Mouse (Mus musculus): ENCODE data around the gene Rnase9.
"Not testable (repeated sequence)": the region's sequence is repeated elsewhere in the genome, so short reads cannot be mapped to it uniquely, and the experiment has no call there.

Rnase9 gene

DNA sequence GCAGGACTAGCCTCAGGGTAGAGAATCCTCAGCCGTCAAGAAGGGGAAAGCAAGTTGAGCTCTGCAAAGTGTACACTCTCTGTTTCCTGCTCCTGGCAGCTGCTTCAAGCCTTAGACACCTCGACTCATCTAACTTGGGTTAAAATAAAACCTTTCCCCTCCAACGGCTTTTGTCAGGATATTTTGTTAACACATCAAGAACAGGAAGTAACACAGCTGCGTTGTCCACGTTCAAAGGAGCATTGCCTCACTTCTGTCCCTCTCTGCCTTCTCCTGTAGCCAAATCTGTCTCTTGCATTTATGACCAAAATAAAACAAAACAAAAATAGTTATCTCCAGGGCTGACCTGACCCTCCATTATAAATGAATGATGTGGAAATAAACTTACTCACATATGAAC lies 6.2 kb upstream of the Rnase9 start:
- DNase-seq, result no peak

GRCm38 (mm10) chr14:51036214-51036613 lies 5.5 kb downstream of the Rnase9 start:
- no peak for DNase-seq

GRCm38 (mm10) chr14:51035206-51035605 lies 6.5 kb downstream of the Rnase9 start:
- no peak for DNase-seq

GRCm38 (mm10) chr14:51027387-51028155 lies 14.1 kb downstream of the Rnase9 start:
- DNase-seq, result peak; percentile 7 to 19

- peak; percentile 75 to 77 for DNase-seq
Observed at GRCm38 (mm10) chr14:51026391-51027133, 15.1 kb downstream of the Rnase9 start.

DNA sequence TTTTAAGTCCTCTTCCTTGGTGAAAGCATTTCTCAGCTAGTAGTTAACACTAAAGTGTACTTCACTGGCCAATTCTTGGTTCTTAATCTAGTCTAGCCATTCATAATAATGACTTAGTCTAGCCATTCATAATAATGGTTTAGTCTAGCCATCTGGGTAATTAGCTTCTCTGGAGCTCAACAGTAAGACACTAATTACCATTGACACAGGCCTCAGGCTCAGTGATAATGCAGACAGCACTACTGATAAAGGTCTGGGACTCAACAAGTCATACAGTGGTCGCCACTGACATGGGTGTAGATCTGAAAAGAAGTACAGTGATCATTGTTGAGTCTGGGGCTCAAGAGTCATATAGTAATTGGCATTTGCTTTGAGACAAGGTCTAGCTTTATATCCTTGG lies 16.8 kb downstream of the Rnase9 start:
- DNase-seq, result no peak

DNA sequence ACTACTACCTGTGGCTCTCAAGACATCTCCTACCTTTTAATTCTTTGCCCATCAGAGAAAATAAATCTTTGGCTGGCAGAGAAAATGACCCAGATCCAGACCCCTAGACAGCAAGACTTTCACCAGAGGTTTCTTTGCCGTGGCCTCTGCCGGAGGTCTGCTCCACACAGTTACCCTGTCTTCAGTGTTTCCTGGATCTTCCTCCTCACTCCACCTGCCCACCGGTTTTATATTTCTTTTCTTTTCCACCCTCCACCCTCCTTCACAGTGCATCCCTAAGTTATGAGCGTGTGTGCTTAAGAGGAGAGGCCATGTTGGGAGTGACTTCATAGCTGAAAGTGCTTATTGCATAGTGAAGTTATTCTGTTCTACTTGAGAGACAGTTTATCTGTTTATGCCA lies 18.2 kb downstream of the Rnase9 start:
- DNase-seq, result no peak

- DNase-seq, result no peak
Observed at GRCm38 (mm10) chr14:51017256-51017655, 24.4 kb downstream of the Rnase9 start.

- no peak for DNase-seq
Observed at GRCm38 (mm10) chr14:51015780-51016179, 25.9 kb downstream of the Rnase9 start.

DNA sequence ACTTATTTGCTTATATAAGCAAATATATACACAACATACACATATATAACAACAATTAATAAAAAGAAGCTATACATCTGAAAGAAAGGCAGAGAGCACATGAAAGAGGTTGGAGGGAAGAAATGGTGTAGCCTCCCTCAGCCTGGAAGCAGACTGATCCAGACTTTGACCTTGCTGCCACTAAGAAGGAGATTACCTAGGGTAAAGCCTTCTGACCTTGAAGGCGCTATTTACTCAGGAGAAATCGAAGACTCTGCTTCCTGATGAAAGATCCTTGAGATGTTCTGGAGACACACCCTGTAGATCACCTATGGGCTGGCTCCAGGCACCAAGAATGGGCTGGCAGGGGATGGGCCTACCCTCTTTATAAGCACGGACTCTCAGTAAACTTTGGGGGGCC lies 26.9 kb downstream of the Rnase9 start:
- not testable (repeated sequence) for DNase-seq

DNA sequence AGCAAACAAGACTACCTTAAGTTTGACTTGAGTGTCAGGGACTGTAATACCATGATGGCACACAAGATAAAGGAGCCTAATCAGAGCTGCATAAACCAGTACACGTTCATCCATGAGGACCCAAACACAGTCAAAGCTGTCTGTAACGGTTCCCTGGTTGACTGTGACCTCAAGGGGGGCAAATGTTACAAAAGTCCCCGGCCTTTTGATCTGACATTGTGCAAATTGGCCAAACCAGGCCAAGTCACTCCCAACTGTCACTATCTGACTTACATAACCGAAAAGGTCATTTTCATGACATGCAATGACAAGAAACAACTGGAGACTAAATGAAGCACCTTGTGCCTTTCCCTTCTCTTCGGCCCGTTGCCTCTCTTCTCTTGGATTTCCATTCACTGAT lies 32.1 kb downstream of the Rnase9 start:
- DNase-seq, result no peak

DNA sequence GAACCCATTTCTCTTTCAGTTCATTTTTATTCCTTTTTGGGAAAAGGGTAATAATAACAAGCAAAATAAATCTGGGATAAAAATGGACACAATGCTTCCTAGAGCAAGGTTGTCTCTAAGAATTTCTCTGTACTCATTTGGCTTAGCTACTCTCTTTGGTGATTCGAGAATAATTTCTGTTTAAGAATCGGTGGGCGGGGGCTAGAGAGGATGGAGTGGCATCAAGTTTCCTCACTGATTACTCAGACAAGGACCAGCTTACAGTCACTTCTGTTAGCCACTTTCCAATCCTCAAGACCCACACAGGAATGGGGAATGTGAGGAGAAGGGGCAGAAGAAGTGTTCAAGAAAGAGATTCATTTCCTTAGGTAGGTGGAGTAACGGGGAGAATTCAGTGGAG lies 32.9 kb downstream of the Rnase9 start:
- no peak for DNase-seq

DNA sequence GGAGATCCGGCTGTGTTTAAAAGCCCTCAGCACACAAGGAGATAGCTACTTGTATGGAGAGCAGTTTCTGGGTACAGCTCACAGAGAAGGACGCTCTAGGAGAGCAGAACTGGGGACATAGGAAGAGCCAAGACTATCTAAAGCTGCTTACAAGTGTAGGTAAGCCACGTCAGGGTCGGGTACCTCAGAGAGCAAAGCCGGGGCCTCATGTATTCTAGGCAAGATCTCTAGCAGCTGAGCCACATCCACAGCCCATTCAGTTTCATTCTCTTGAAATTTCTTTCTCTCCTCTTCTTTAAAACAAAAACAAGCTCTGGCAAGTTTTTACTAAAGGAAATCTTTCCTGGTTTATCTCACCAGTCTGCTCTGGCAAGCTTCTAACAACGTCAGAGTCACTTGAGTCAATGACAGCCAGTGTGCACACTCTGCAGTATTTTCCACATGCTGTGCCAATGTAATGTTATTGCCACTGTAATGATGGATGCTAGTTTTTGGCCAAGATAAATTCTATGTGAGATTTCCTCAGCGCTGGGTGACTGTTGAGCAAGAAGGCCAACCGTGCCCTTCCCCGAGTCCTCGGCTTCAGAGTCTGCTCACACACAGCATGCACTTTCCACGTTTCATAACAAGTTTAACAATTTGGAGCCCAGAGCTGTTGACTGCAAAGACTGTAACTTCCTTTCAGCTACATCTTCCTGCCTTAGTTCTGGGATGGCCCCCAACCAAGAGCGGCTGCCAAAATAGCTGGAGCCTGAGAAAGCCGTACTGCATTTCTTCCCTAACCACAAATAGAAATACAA lies 33.6 kb downstream of the Rnase9 start:
- peak in 1 of 2 experiments; percentile 10 for DNase-seq

- DNase-seq, result no peak
Observed at GRCm38 (mm10) chr14:51007152-51007801, 34.4 kb downstream of the Rnase9 start, which contains the start of gene Rnase10. Rnase10 (plus strand) TSS chr14:51007751.

DNA sequence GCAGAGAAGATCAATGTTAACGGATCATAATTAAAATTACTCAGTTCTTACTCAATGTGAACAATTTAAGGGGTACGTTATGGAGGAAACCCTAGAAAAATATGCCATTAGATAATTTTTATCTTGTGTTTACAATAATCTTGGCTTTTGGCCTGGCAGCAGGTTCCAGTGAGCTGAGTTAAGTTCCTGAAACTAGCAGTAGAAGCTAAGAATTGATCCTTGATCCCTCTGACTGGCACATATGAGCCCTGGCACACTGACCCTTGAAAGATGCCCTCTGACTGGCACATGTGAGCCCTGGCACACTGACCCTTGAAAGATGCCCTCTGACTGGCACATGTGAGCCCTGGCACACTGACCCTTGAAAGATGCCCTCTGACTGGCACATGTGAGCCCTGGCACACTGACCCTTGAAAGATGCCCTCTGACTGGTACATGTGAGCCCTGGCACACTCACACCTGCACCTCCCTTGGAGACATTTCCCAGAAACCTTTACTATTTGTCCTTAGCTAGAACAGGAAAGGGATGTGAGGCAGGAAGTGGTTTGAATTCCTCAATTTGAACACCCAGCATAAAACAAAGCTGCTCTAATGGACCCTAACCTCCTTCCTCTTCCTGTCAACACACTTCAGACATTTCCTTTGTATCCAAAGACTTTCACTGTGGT lies 43.5 kb downstream of the Rnase9 start:
- no peak for DNase-seq

GRCm38 (mm10) chr14:50997088-50997487 lies 44.6 kb downstream of the Rnase9 start:
- no peak for DNase-seq

- no peak for DNase-seq
Observed at GRCm38 (mm10) chr14:50991037-50991436, 50.6 kb downstream of the Rnase9 start.
